Mouse (Mus musculus) ES-E14 (cell line): ENCODE results near the gene Nrtn. TPM values are rescaled to one million over a fixed set of nuclear protein-coding genes. Genes with fewer than 3 reads are reported as not detected.

ENCODE experiments used
- DNase-seq: peaks from one replicate; pipeline ENCODE4 v3.0.0-alpha.2; 2013; ENCODE audit warnings: low read depth, low spot score
- H3K27ac ChIP-seq: 2 replicates; pipeline ENCODE4 v1.5.1; 2012; ENCODE audit warnings: low read depth, mild to moderate bottlenecking, low read length, moderate library complexity, mixed read lengths; ENCODE audit not compliant: poor library complexity, insufficient read depth, severe bottlenecking
- H3K36me3 ChIP-seq: 2 replicates; pipeline ENCODE4 v1.6.1; 2012; ENCODE audit warnings: mild to moderate bottlenecking, low read length, moderate library complexity, mixed read lengths; ENCODE audit not compliant: control insufficient read depth, poor library complexity, insufficient read depth, severe bottlenecking
- H3K4me1 ChIP-seq, 2 experiments: fragments of 150-350 bp in 1 of 2; sonication (generic) in 1 of 2; 2 replicates each; pipeline ENCODE4 v1.6.1; 2012; ENCODE audit warnings: low read length in 2 of 2, mild to moderate bottlenecking in 1 of 2, mixed read lengths in 1 of 2; ENCODE audit not compliant: control insufficient read depth in 2 of 2, insufficient read depth in 2 of 2, poor library complexity in 1 of 2
- H3K4me3 ChIP-seq, 2 experiments: fragments of 150-350 bp in 1 of 2; sonication (generic) in 1 of 2; 2 replicates each; pipeline ENCODE4 v1.5.1; 2012; ENCODE audit warnings: low read length in 2 of 2, low read depth in 1 of 2, mild to moderate bottlenecking in 1 of 2, mixed read lengths in 1 of 2; ENCODE audit not compliant: insufficient read depth in 1 of 2, poor library complexity in 1 of 2, severe bottlenecking in 1 of 2
- H3K9ac ChIP-seq: 2 replicates; pipeline ENCODE4 v1.6.1; 2012; ENCODE audit warnings: low read depth, mild to moderate bottlenecking, low read length, mixed read lengths; ENCODE audit not compliant: poor library complexity, insufficient read depth, severe bottlenecking
- H3K9me3 ChIP-seq: fragments of 150-350 bp; sonication (generic); 2 replicates; pipeline ENCODE4 v1.6.1; 2012; ENCODE audit warnings: low read depth, mild to moderate bottlenecking, low read length; ENCODE audit not compliant: control insufficient read depth, insufficient read depth
- CHD2 ChIP-seq: IDR thresholded peaks from 2 replicates; pipeline ENCODE4 v1.6.1; 2014; ENCODE audit warnings: mild to moderate bottlenecking, low read depth, low read length, inconsistent platforms
- HCFC1 ChIP-seq: IDR thresholded peaks from 2 replicates; pipeline ENCODE4 v1.6.1; 2012; ENCODE audit warnings: low read length, inconsistent platforms, borderline replicate concordance; ENCODE audit not compliant: insufficient read depth
- MAFK ChIP-seq: IDR thresholded peaks from 2 replicates; pipeline ENCODE4 v1.6.1; 2014; ENCODE audit warnings: mild to moderate bottlenecking, low read depth, low read length, inconsistent platforms; ENCODE audit not compliant: insufficient read depth
- ZC3H11A ChIP-seq: IDR thresholded peaks from 2 replicates; pipeline ENCODE4 v1.6.1; 2012; ENCODE audit warnings: low read depth, mild to moderate bottlenecking, inconsistent platforms, low read length, borderline replicate concordance
- ZNF384 ChIP-seq: IDR thresholded peaks from 2 replicates; pipeline ENCODE4 v1.6.1; 2012; ENCODE audit warnings: low read depth, low read length, inconsistent platforms
- in situ Hi-C, 2 experiments: fragments of 600-800 bp; cut with MboI; formaldehyde crosslinking; loops; one replicate each; pipeline ENCODE4 v1.15.1; 2025; ENCODE audit warnings: low sequenced_read_pairs in 2 of 2, inconsistent platforms in 1 of 2; ENCODE audit not compliant: unreplicated experiment in 2 of 2
- total RNA-seq: library from RNA; depleted of rRNA; stranded (reverse); fragments of 300-350 nt; gene quantifications from 2 replicates; pipeline ENCODE4 v1.2.3, GENCODE M21; 2012

The Nrtn gene
- total RNA-seq, 1 experiment, result 8.4 TPM

DNA sequence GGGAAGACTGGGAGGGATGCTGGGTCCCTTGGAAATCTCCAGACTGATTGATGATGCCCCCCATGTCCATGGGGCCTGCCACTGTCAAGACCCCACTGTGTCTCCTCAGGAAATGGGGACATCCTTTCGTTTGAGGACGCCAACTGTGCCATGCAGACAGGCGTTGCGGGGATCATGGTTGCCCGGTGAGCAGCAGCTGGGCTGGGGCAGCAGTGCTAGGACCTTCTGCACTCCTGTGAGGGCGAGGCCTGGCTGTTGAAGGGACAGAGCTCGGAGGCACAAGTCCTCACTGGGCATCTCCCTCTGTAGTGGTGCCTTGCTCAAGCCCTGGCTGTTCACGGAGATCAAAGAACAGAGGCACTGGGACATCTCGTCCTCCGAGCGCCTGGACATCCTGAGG is 11.6 kb upstream of the Nrtn start:
- TF ChIP-seq HCFC1 (no peak), CHD2 (no peak), MAFK (no peak), ZNF384 (no peak), ZC3H11A (no peak)
- Histone ChIP-seq H3K4me1 (peaks cover 0 to 14% of the 10 kb centered on the region in 2 experiments; a peak in 1 of 4 replicates), H3K9ac (no peak overlapping the region), H3K9me3 (no peaks in the 10 kb centered on the region), H3K27ac (no peak overlapping the region), H3K4me3 (no peak overlapping the region), H3K36me3 (peaks cover 35% of the 10 kb centered on the region)
- in situ Hi-C loops, result no loop called here
- no peak for DNase-seq

DNA sequence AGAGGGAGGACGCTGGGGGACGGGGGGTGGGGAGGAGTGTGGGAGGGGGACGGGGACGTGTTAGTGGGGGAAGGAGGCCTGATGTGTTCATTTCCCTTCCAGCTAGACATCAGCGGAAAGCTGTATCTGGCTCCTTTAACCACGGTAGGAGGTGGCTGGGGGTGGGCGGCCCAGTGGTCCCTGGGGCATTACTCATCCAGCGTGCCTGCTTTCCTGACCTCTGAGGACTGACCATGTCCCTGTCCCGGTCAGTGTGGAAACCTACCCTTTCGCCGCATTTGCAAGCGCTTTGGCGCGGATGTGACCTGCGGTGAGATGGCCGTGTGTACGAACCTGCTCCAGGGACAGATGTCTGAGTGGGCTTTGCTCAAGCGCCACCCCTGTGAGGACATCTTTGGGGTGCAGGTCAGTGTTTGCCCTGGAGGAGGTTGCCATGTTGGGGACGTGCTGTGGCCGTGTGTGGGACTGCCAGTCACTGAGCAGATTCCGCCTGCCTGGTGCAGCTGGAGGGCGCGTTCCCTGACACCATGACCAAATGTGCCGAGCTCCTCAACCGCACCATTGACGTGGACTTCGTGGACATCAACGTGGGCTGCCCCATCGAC is 10.3 kb upstream of the Nrtn start:
- Histone ChIP-seq H3K9ac (no peak overlapping the region; the same call in 1 of the 2 replicates), H3K36me3 (peaks cover 35% of the 10 kb centered on the region), H3K9me3 (no peaks in the 10 kb centered on the region), H3K4me3 (peak overlapping the region; percentile 0 to 10; a peak in 2 of 4 replicates), H3K4me1 (peaks cover 0 to 22% of the 10 kb centered on the region in 2 experiments; a peak in 1 of 4 replicates), H3K27ac (no peak overlapping the region)
- DNase-seq, result no peak
- TF ChIP-seq HCFC1, result no peak
- no peak for TF ChIP-seq ZNF384
- TF ChIP-seq MAFK, result no peak
- in situ Hi-C loops, result no loop called here

GRCm38 (mm10) chr17:56766631-56767405 is 9.5 kb upstream of the Nrtn start:
- H3K27ac ChIP-seq, result no peak overlapping the region
- H3K4me3 ChIP-seq, result no peak overlapping the region
- no peak for TF ChIP-seq ZC3H11A
- no peak for TF ChIP-seq MAFK
- TF ChIP-seq HCFC1, result no peak
- TF ChIP-seq ZNF384, result no peak
- no peak for TF ChIP-seq CHD2
- in situ Hi-C loops, result no loop called here
- no peaks in the 10 kb centered on the region for H3K9me3 ChIP-seq
- no peak overlapping the region for H3K9ac ChIP-seq
- no peak for DNase-seq
- peaks cover 0 to 22% of the 10 kb centered on the region in 2 experiments; a peak in 1 of 4 replicates for H3K4me1 ChIP-seq
- peaks cover 35% of the 10 kb centered on the region for H3K36me3 ChIP-seq

- H3K27ac ChIP-seq, result no peak overlapping the region
Observed at GRCm38 (mm10) chr17:56765431-56765830, 8.1 kb upstream of the Nrtn start.

More at GRCm38 (mm10) chr17:56765431-56765830, 8.1 kb upstream of the Nrtn start:
- peak overlapping the region; percentile 100 for H3K9ac ChIP-seq
- no peak for TF ChIP-seq HCFC1
- TF ChIP-seq ZNF384, result no peak
- no peak for TF ChIP-seq CHD2
- no peak for TF ChIP-seq ZC3H11A
- no peak for TF ChIP-seq MAFK
- no peak for DNase-seq
- H3K36me3 ChIP-seq, result peaks cover 33% of the 10 kb centered on the region
- H3K4me1 ChIP-seq, result peaks cover 0 to 23% of the 10 kb centered on the region in 2 experiments; a peak in 1 of 4 replicates
- H3K9me3 ChIP-seq, result no peaks in the 10 kb centered on the region
- in situ Hi-C loops, result no loop called here
- peak overlapping the region; percentile 84 to 97 for H3K4me3 ChIP-seq
